Mouse (Mus musculus) large intestine, adult 2 months (tissue): ENCODE results near the gene Zc3h7a. TPM values are rescaled to one million over a fixed set of nuclear protein-coding genes. Genes with fewer than 3 reads are reported as not detected.
"Not testable (repeated sequence)": the region's sequence is repeated elsewhere in the genome, so short reads cannot be mapped to it uniquely, and the experiment has no call there.

Experiments used
- DNase-seq: peaks from one replicate; pipeline ENCODE4 v3.0.0-alpha.2; 2012; ENCODE audit warnings: low read depth, low spot score
- WGBS: fragments of 180-500 bp; shearing (Covaris S2); methylation state at CpG from one replicate; pipeline ENCODE4 v1.1.7; 2018; 5-methylcytosine and 5-hydroxymethylcytosine counted together
- polyA plus RNA-seq: library from polyadenylated mRNA; depleted of rRNA; stranded (reverse); fragments of >200 nt; gene quantifications from 2 replicates; pipeline ENCODE4 v1.2.3, GENCODE M21; 2012

Zc3h7a gene
- polyA plus RNA-seq, 1 experiment: 60.1 TPM

- 66% methylated on average over 3 of the region's 3 CpGs for WGBS
- not testable (repeated sequence) for DNase-seq
Observed at GRCm38 (mm10) chr16:11157721-11158120, 18.5 kb downstream of the Zc3h7a start.

DNA sequence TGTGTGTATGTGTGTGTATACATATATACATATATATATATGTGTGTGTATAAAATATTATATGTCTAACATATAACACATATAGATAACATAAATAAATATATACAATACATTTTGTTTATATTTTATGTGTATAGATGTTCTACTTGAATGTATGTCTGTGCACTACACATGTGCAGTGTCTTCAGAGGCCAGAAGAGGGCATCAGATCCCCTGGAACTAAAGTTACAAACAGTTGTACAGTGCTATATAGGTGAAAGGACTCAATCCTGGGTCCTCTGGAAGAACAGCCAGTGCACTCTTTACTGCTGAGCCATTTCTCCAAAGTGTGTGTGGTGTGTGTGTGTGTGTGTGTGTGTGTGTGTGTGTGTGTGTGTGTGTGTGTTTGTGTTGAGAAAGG, 21.7 kb downstream of the Zc3h7a start:
- no peak for DNase-seq

DNA sequence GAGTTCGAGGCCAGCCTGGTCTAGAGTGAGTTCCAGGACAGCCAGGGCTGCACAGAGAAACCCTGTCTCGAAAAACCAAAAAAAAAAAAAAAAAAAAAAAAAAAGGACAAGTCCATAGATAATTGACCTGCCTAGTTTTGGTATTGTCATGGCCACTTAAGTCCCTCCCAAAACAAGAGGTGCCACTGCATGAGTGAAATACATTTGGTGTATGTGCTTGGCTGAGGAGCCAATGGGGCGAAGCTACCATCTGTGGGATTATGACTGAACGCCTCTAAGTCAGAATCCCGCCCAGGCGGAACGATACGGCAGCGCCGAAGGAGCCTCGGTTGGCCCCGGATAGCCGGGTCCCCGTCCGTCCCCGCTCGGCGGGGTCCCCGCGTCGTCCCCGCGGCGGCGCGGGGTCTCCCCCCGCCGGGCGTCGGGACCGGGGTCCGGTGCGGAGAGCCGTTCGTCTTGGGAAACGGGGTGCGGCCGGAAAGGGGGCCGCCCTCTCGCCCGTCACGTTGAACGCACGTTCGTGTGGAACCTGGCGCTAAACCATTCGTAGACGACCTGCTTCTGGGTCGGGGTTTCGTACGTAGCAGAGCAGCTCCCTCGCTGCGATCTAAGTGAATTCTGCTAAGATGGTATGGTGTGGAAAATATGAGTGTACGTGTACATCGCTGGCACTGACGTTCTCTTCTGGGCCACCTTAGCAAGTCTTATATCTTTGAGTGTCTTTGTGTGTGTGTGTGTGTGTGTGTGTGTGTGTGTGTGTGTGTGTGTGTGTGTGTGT, 32.3 kb downstream of the Zc3h7a start:
- WGBS: 26% methylated on average over 56 of the region's 56 CpGs
- DNase-seq: not testable (repeated sequence)

- peak; percentile 95 for DNase-seq
- under 1% methylated on average over 80 of the region's 80 CpGs for WGBS
Observed at GRCm38 (mm10) chr16:11134348-11135344, 41.5 kb downstream of the Zc3h7a start, which contains the start of gene Txndc11. Txndc11 (minus strand) TSS chr16:11134650.

DNA sequence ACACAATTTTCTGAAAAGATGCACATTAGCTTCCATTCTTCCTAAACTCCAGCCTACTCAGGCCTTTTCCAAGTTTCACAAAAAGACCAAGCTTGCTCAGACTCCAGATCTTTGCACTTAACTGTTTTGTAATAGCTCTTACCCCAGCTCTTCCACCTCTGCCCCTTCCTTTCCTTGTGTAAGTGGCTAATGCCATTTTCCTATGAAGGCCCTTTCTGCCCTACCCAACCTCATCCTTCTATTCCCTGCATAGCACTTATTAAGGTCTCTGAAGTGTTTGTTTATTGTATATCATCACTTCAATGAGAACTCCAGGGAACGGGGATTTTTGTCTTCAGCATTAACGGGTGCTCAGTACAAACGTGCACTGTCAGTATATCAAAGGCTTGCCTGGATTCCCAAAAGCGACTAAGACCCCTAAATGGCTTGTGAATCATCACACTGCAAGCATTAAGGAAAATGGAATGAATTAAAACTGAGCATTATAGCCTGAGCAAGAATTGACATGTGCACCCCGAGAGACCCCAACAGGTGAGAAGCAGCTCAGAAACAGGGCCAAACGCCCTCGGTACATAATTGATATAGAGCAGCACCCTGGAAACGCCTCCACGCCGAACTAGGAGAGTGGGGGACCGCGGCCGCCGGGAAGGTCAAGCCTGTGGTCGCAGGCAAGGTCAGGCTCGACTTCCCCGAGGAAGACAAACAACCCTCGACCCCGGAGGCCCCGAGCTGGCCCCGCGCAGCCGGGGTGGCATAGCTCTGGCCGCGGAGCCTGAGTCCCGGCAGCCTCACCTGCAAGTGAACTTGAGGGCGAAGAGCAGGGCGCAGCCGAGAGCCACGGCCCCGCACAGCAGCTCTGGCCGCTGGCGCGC, 42.5 kb downstream of the Zc3h7a start:
- under 1% methylated on average over 34 of the region's 34 CpGs for WGBS
- DNase-seq: peak; percentile 8

- 7% methylated on average over 2 of the region's 2 CpGs for WGBS
- peak; percentile 8 for DNase-seq
Observed at GRCm38 (mm10) chr16:11132839-11133238, 43.4 kb downstream of the Zc3h7a start.

DNA sequence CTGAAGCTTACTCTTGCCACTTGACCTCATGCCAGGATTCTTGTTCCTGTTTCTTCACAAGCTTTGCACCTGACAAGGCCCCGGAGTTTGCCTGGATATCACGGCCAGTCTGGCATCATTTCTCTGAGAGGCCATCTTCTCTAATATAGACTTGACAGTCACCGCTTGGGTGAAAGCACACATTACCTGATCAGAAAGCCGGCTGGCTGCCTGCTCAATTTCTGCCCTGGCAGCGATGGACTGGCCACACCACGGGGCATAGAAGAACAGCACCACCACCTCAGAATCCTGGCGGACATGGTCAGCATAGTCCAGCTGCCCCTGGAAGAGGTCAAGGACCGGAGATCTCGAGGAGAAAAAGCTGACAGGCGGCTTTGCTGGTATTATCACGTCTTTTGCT, 47.9 kb downstream of the Zc3h7a start:
- no peak for DNase-seq
- WGBS: 85% methylated on average over 11 of the region's 11 CpGs

DNA sequence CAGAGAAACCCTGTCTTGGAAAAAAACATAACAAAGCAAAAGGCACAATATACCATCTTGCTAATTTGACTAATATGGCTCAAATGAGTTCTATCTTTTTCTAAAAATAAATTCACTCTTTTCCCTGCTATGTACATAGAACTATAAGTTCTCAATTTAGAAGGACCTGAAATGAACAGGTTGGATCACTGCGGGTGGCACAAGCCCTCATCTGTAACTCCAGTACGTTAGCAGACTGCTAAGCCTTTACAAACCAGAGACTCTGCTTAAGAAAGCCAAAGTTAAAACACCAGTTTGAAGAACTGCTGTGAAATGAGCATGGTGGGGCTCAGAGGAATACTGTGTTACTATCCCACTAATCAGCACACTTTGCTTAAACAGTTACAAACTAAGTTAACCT, 50.8 kb downstream of the Zc3h7a start:
- no peak for DNase-seq
- 89% methylated on average over 2 of the region's 2 CpGs for WGBS

- WGBS: 87% methylated on average over 1 of the region's 1 CpGs
- DNase-seq: no peak
Observed at GRCm38 (mm10) chr16:11124110-11124509, 52.1 kb downstream of the Zc3h7a start.

- WGBS: 80% methylated on average over 2 of the region's 2 CpGs
- DNase-seq: no peak
Observed at GRCm38 (mm10) chr16:11122625-11123024, 53.6 kb downstream of the Zc3h7a start.

GRCm38 (mm10) chr16:11109198-11109740, 66.9 kb downstream of the Zc3h7a start:
- 57% methylated on average over 4 of the region's 4 CpGs for WGBS
- DNase-seq: no peak

- WGBS: 94% methylated on average over 1 of the region's 1 CpGs
- no peak for DNase-seq
Observed at GRCm38 (mm10) chr16:11104905-11105304, 71.3 kb downstream of the Zc3h7a start.

- no peak for DNase-seq
- 89% methylated on average over 3 of the region's 3 CpGs for WGBS
Observed at GRCm38 (mm10) chr16:11097301-11097700, 78.9 kb downstream of the Zc3h7a start.

- WGBS: 95% methylated on average over 13 of the region's 13 CpGs
- DNase-seq: no peak
Observed at GRCm38 (mm10) chr16:11093717-11094386, 82.3 kb downstream of the Zc3h7a start.

DNA sequence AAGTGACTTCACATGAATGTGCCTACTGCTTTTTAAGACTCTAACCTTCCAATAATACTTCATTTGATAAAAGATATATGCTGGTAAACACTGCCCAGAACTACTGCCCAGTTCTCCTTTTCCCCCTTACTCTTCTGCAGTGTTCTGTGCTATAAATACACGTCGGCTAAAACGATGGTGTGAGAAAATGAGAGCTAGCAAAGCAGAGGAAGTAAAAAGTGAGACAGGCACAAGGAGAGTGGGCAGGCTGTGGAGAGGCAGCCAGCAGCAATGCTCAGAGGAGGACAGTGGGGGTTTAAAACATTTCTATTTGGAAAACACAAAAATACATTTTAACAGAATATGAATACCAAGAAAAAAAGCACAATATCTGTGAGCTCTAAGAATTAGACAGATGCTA, 83.7 kb downstream of the Zc3h7a start:
- no peak for DNase-seq
- WGBS: 71% methylated on average over 3 of the region's 3 CpGs

DNA sequence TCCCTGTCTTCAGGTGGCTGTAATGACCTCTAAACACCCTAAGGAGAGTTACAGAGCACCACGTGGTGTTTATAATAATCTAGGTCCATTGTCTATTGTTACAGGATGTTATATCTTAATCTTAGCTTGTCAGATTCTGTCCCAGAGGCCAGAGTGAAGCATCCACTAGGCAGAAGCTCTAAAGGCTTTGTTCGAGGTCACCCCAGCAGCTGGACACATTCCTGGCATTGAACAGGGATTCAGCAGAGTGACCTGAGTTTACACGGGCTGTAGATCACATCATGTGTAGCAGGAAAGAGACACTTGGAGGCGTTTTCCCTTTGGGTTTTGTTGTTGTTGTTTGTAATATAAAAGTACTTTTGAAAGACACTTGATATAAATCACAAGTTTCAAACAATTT, 84.1 kb downstream of the Zc3h7a start:
- DNase-seq: no peak
- WGBS: 65% methylated on average over 4 of the region's 4 CpGs

DNA sequence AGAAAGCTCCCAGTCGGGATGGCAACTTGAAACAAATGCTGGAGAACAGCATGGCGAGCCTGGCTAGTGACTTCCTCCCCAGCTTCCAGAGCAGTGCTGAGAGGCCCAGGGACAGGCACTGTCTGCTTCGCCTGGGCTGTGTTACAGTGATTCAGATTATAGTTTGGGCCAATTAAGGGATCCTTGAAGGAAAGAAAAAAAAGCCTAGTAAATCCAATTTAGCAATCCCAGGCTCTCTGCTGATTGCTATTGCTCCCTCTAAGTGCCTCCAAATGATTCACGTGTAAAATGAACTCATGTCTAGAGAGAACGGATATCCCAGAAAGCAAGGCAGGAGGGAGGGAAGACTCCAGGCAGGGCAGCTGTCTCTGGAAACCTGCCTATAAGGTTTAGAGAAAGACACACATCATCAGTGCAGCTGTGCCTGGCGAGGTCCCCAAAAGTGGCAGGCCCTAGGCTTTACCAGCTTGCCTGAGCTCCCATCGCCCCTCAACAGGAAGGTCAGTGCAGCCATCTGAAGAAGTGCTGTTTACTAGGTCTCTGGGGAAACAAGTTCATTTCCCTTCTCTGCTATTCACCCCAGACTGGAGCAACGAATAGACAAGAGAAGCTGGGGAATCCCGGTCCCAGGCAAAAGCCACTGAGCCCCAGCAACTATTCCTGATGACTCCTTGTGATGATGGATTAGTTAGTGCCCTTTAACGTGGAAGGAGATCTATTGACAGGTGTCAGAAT, 85.2 kb downstream of the Zc3h7a start:
- no peak for DNase-seq
- 78% methylated on average over 10 of the region's 10 CpGs for WGBS
